Mouse (Mus musculus): ENCODE measurements around the gene Ppp1r16b. TPM values are rescaled to one million over a fixed set of nuclear protein-coding genes. Genes with fewer than 3 reads are reported as not detected.

Ppp1r16b gene
- total and polyA plus RNA-seq, 3 experiments = 4.1 to 13.3 (median 9.3) TPM

GRCm38 (mm10) chr2:158770126-158770757, 105.0 kb downstream of the Ppp1r16b start:
- DNase-seq = no peak

- no peak for DNase-seq
Measured at GRCm38 (mm10) chr2:158771066-158771763, 106.0 kb downstream of the Ppp1r16b start.

- no peak for DNase-seq
Measured at GRCm38 (mm10) chr2:158772808-158773207, 107.6 kb downstream of the Ppp1r16b start.

DNA sequence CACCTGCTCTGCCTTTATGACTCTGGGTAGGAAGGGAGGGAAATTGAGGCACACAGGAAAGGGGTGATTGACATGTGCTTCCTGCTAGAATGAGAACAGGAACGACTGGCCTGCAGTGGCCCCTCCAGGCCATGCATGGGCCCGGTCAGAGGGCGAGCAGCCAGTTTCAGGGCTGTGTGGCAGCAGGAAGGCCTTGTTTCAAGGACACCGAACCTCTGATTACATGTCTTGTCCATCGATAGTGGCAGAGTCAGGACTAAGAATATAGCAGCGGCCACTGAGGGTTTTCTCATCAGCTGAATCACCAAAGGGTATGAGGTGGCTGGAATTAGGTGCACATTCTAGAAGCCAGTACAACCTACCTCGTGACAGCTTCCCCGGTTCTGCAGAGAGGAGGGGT, 109.7 kb downstream of the Ppp1r16b start:
- DNase-seq = peak; percentile 62

GRCm38 (mm10) chr2:158776716-158777115, 111.5 kb downstream of the Ppp1r16b start:
- no peak for DNase-seq

DNA sequence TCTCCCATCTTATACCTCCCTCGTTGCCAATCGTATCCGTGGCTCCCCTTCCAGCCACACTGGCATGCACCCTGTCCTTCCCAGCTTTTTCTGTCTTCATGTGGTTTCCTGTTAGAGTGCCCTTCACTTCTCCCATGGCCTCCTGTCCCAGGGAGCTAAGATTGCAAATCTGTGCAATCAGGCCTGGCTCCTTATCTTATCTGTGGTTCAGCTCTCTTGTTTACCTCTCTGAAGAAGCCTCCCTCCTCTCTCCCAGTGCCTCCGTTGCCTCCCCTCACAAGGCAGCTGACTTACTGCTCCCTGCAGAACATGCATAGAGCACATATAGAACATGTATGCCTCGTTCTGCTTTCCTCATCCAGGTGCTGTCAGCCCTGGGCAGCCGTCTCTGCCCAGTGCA, 112.3 kb downstream of the Ppp1r16b start:
- DNase-seq = no peak

GRCm38 (mm10) chr2:158778349-158778748, 113.2 kb downstream of the Ppp1r16b start:
- no peak for DNase-seq

DNA sequence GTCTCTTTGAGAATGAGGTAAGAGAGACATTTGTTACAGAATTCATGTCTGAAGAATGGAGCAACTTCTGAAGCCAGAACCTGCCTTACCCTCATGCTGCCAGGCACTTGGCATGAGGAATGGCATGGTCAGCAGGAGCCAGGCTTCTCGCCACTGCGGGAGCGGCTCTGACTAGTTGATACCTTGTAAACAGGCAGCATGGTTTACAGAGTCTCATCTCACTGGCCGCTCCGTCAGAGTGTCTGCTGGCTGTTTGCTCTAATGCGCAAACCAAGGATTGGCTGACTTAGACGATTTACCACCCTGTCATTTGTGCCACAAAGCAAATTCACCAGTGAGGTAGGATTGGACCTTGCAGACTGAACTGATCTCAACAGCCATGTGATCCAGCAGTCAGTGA, 115.9 kb downstream of the Ppp1r16b start:
- no peak for DNase-seq

- peak; percentile 34 for DNase-seq
Measured at GRCm38 (mm10) chr2:158786927-158787795, 122.0 kb downstream of the Ppp1r16b start.

- peak; percentile 96 for DNase-seq
Measured at GRCm38 (mm10) chr2:158794494-158795004, 129.4 kb downstream of the Ppp1r16b start, which contains the start of gene Dhx35. TSS of gene Dhx35 (plus strand) at chr2:158794807.

DNA sequence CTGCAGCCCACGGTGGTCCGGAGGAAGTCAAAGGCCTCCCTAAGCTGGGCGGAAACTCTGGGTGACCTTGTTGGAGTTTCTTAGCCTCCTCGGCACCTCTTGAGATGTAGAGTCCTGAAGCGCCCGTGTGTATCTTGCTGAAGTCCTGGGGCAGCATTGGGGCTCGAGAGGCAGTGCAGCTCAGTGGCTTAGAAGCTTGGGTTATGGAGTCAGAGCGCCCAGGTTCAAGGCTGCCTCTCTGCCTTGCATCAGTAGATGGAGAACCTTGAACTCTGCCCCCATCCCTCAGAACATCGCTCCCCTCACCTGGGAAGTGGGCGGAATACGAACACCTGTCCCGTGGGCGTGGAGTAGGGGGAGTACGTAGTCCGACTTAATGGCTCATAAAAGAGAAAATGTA, 129.8 kb downstream of the Ppp1r16b start:
- DNase-seq = no peak

GRCm38 (mm10) chr2:158795875-158796274, 130.7 kb downstream of the Ppp1r16b start:
- no peak for DNase-seq

- DNase-seq = no peak
Measured at GRCm38 (mm10) chr2:158799328-158799727, 134.1 kb downstream of the Ppp1r16b start.

- DNase-seq = no peak
Measured at GRCm38 (mm10) chr2:158800788-158801187, 135.6 kb downstream of the Ppp1r16b start.

DNA sequence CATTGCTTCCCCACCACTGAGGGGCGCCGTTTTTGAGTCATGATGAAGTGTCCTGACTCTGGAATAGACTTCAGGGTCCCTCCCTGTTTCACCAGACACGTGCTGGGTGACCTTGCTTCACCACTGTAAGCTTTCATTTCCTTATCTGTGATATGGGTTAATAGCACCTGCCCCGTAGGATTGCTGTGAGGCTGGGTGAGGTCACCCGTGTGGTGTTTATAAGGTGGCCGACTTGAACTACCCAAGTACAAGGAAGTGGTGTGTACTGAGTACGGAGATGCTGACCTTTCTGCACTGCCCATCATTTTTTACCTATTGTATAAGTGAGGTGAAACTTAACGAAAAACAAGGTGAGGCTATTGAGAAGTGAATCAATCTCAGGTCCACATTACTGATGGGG, 138.4 kb downstream of the Ppp1r16b start:
- DNase-seq = no peak

DNA sequence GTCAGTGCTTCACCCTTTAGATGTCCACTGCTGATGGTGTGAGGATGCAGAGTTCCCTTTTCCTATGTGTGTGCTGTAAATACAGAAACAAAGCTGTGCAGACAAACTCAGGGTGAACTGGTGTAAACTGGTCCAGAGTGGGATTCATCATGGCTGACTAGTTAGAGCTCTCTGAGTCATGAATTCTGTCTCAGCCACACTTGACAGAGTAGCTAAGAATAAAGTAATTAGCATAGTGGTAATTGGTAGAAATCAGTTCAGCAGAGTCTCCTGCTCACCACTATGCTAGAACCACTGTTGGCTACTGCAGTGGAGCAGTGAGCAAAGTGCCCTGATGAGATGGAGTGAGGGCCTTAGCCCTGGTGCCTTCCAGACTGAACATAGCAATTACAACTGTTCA, 150.5 kb downstream of the Ppp1r16b start:
- no peak for DNase-seq

Small RNAs within 50 kb of the gene (microRNA-seq; reads per million reads assigned to microRNA genes)
- 0 reads per million in 2 experiments for gene Gm26141
- gene Mir3474 = 4.1 to 6.8 reads per million in 2 experiments

Other genes with a start within 250 kb of the Ppp1r16b start
- 100 to 1,000 TPM in 1 of 2 experiments, 10 to 100 TPM in 1; 87.9 to 143 TPM for gene Adig, start 162.8 kb upstream of the Ppp1r16b start, total RNA-seq (2021)
- 74.3 and 95.0 TPM in 2 replicates for gene Adig, start 162.8 kb upstream of the Ppp1r16b start, polyA plus RNA-seq (2012; rRNA removed)
- not detected for gene Arhgap40, start 152.6 kb upstream of the Ppp1r16b start, total RNA-seq (2021)
- not detected in 2 replicates for gene Arhgap40, start 152.6 kb upstream of the Ppp1r16b start, polyA plus RNA-seq (2012; rRNA removed)
- not detected for gene Slc32a1, start 54.6 kb upstream of the Ppp1r16b start, total RNA-seq (2021)
- not detected in 2 replicates for gene Slc32a1, start 54.6 kb upstream of the Ppp1r16b start, polyA plus RNA-seq (2012; rRNA removed)
- 10 to 100 TPM in 1 of 2 experiments, 1 to 10 TPM in 1; 9.1 to 10.1 TPM for gene Actr5, start 40.5 kb upstream of the Ppp1r16b start, total RNA-seq (2021)
- gene Actr5, start 40.5 kb upstream of the Ppp1r16b start, polyA plus RNA-seq (2012; rRNA removed) = 7.1 and 9.0 TPM in 2 replicates
- under 1 TPM; 0.49 to 0.69 TPM for gene Fam83d, start 102.7 kb downstream of the Ppp1r16b start, total RNA-seq (2021)
- 2.8 and 3.2 TPM in 2 replicates for gene Fam83d, start 102.7 kb downstream of the Ppp1r16b start, polyA plus RNA-seq (2012; rRNA removed)
- 10 to 100 TPM in 1 of 2 experiments, 1 to 10 TPM in 1; 7.0 to 13.2 TPM for gene Dhx35, start 129.4 kb downstream of the Ppp1r16b start, total RNA-seq (2021)
- 14.9 and 16.6 TPM in 2 replicates for gene Dhx35, start 129.4 kb downstream of the Ppp1r16b start, polyA plus RNA-seq (2012; rRNA removed)

All from adrenal gland, adult 2 months (tissue).